Mouse (Mus musculus) heart, adult 18-20 months (tissue): ENCODE results near the gene Fam167b. TPM values are rescaled to one million over a fixed set of nuclear protein-coding genes. Genes with fewer than 3 reads are reported as not detected.

Experiments
- DNase-seq, 2 experiments: peaks; one replicate each; pipeline ENCODE4 v3.0.0; 2021 to 2022; ENCODE audit warnings: mixed read lengths in 1 of 2
- long read RNA-seq, 2 experiments: library from polyadenylated mRNA; stranded (forward); transcript quantifications; one replicate each; pipeline ENCODE4 v2.0.0; 2021
- total RNA-seq, 2 experiments: library from RNA; stranded (reverse); gene quantifications; 2 replicates each; pipeline ENCODE4 v1.2.3; 2021

Gene Fam167b
- total RNA-seq, result under 1 TPM in 1 of 2 experiments, not detected in 1; 0.44 TPM
- long read RNA-seq, experiment 1, result 0 reads
- long read RNA-seq, experiment 2, partial matches to known transcripts, result 1 of 1 reads
- long read RNA-seq, experiment 2, other reads (novel, unspliced or antisense), result 0 of 1 reads

DNA sequence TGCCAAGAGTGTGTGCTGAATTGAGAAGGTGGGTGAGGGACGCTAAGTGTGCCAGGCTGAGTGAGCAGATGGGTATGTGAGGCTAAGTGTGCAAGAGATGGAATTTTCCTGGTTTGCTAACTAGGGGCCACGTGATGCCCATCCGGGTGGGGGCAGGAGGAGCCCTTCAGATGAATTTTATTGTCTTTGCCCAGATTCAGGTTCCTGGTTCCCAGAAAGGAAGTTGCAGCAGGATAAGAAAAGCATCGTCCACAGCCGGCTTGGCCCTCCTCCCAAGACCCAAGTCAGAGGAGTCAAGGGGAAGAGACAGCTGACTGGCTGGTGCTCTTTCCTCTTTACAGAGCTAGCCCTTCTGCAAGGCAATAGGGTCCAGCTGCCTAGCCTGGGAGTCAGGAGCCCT is at the start of gene Fam167b:
Fam167b (minus strand) TSS at position 84 of the 400 bp plus-strand sequence.
- DNase-seq, result peak; percentile 48 to 76

GRCm38 (mm10) chr4:129626035-129626434 is 47.7 kb upstream of the Fam167b start:
- DNase-seq, result no peak

DNA sequence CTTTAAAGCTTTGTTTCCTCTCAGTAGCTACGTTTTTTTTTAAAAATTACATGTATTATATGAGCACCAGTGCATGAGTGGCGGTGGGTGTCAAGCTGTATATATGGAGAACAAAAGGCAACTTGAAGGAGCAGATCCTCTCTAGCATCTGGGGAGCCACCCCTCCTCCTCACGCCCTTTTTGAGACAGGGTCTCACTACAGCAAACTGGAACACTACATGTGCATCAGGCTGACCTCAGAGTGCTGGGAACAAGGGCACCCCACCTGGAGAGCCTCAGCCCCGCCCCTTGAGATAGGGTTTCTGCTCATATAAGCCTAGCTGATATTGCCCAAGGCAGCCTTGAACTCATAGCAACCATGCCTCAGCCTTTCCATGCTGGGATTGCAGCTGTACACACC is 47.1 kb upstream of the Fam167b start:
- DNase-seq, result no peak

- peak; percentile 59 to 67 for DNase-seq
Observed at GRCm38 (mm10) chr4:129625029-129625370, 46.7 kb upstream of the Fam167b start.

- peak; percentile 86 to 95 for DNase-seq
Observed at GRCm38 (mm10) chr4:129624281-129625028, 46.1 kb upstream of the Fam167b start.

GRCm38 (mm10) chr4:129623681-129624091 is 45.3 kb upstream of the Fam167b start, which contains the start of gene Ccdc28b:
TSS of gene Ccdc28b (minus strand) at chr4:129623947.
- peak; percentile 79 for DNase-seq

DNA sequence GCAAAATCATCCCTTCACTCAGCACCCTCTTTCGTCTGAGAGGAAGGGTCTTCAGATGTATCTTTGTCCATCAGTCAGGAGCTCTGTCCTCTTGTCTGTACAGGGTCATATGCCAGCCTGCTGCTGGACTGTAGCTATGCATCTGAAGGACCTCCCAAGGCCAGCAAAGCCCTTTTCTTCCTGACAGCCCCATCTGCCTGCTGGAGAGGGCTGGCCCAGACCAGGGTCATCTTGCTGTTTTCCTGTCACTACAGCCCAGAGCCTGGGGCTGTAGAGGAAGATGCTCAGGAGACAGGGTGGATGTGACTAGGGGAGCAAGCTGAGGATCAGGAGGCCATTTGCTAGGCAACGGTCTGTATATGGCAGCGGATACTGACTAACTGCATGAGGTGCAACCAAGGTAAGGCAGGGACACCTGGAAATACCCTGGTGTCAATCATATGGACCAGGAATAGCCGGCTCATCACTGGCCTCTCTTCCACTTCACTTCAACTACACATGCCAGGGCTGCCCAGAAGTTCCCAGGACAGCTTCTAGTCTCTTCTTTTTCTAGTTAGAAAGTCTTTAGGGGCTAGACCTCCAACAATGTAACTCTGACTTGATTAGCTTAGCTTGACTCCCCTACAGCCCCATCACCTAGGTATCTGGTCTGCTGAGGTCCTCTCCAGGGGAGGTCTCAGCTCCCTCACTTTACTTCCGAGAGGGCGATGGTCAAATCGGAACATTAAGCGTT is 44.6 kb upstream of the Fam167b start:
- no peak for DNase-seq

GRCm38 (mm10) chr4:129622120-129622802 is 43.9 kb upstream of the Fam167b start:
- DNase-seq, result no peak

GRCm38 (mm10) chr4:129621283-129621841 is 43.0 kb upstream of the Fam167b start:
- peak; percentile 72 to 87 for DNase-seq

- DNase-seq, result peak in 1 of 2 experiments; percentile 28
Observed at GRCm38 (mm10) chr4:129620419-129621282, 42.3 kb upstream of the Fam167b start.

DNA sequence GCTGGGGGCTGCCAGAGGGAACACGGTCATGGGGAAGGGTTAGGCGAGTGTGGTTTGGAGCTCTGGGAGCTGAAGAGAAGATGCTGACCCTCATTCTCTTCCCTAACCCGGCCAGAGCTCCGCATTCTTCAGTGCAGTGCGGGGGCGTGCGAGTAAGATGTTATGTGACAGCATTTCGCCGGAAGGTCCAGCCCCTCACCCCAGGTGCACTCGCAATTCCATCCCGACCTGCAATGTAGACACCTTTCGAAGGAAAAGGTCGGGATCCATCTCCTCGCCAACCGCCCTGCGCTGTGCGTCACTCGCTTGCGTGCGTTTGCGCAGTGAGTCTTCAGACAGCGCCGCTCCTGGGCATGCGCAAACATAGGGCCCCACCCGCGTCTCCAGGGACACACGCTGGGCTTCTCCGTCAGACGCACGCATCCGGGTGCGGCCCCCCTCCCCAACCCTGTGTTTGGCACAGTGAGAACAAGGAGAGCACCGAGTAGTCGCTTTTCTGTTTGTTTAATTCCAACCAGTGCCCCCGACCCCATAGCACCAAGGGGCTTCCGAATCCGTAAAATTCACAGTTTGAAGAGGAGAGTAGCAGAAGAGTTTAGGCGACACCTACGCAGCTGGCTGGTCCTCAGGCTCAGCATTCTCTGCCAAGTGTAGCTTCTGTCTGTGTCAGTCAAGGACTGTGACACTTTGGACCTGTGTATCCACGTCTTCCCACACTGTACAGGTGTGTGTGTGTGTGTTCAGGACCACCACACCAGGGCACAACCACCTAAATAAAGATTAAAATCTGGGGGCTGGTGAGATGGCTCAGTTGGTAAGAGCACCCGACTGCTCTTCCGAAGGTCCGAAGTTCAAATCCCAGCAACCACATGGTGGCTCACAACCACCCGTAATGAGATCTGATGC is 40.7 kb upstream of the Fam167b start, which contains the start of gene Iqcc:
Iqcc (minus strand) TSS at position 314 of the 906 bp plus-strand sequence.
- DNase-seq, result peak; percentile 97 to 98

GRCm38 (mm10) chr4:129618031-129618430 is 39.7 kb upstream of the Fam167b start:
- DNase-seq, result no peak

GRCm38 (mm10) chr4:129617121-129617641 is 38.8 kb upstream of the Fam167b start:
- DNase-seq, result no peak

DNA sequence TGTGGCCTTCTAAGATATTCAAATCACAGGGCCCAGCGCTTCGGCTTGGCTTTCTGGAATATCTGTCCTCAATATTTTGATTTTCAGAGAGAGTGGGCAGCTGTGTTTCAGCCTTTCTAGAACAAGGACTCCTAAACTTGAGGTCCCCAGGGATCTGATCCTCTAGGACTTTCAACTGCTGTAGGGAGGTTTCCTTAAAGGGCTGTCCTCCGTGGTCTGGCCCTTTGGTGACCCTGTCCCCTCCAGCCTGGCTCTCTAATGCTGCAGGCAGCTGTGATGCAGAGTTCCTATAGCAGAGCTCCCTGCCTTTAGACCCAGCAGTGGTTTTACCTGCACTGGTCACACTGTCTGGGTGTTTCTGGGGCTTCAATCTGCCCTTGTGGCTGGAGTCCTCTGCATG is 38.3 kb upstream of the Fam167b start:
- no peak for DNase-seq

- DNase-seq, result no peak
Observed at GRCm38 (mm10) chr4:129615801-129616290, 37.5 kb upstream of the Fam167b start.

GRCm38 (mm10) chr4:129614093-129614492 is 35.7 kb upstream of the Fam167b start, which contains the start of gene Dcdc2b:
TSS of gene Dcdc2b (minus strand) at chr4:129614257.
- peak; percentile 56 to 68 for DNase-seq

GRCm38 (mm10) chr4:129610472-129610871 is 32.1 kb upstream of the Fam167b start:
- no peak for DNase-seq

DNA sequence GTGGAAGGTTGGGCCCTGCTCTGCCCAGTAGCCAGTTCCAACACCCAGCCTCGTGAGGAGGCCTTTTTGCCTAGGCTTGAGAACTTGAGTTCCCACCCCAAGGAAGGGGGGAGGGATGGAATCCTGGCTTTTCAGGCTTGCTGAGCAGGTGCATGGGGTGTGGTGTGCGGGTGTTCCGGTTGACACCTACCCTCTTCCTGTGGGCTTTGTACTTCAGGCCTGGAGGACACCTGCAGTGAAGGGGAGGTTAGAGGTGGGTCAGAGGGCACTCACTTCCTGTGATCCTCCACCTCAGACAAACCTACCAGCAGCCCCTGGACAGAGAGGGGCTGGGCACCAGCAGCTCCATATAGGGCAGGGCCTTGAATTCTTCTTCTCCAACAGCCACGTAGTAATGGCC is 31.7 kb upstream of the Fam167b start:
- DNase-seq, result no peak

DNA sequence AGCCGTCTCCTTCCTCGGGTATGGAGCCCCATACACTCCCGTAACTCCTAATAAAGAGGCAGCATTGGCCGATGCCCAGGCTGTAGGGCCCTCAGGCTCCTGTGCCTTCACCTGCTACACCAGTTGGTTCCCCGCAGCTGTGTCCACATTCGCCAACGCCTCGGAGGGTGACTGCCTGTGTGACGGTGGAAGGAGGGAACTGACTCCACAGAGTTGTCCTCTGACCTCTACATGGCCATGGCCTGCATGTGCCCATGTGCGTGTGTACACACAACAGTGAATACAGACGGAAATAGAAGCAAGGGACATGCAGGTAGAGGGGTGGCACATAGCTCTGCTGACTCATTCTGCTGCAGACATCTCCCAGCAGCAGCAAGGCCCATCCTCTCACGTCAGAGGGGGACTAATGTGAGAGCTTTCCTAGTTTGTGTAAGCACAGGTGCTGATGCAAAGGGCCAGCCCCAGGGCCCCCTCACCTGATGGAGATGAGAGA is 30.8 kb upstream of the Fam167b start:
- DNase-seq, result no peak
